Mouse (Mus musculus) forebrain, embryonic 14.5 days (tissue): ENCODE results near the gene Cbfa2t2. TPM values are rescaled to one million over a fixed set of nuclear protein-coding genes. Genes with fewer than 3 reads are reported as not detected.

ENCODE experiments used
- ATAC-seq: fragments of 200-750 bp; cut with Nextera tagmentation; 2 replicates; pipeline ENCODE4 v1.8.0; 2017; ENCODE audit warnings: mild to moderate bottlenecking, moderate library complexity
- DNase-seq: peaks from one replicate; pipeline ENCODE4 v3.0.0-alpha.2; 2015; ENCODE audit warnings: low spot score
- H3K27ac ChIP-seq: fragments of 300-500 bp; sonication (generic); 2 replicates; pipeline ENCODE4 v1.5.1; 2014; ENCODE audit warnings: low read depth, mild to moderate bottlenecking, control low read depth, low read length, moderate library complexity
- H3K27me3 ChIP-seq: fragments of 300-500 bp; sonication (generic); replicated peaks from 2 replicates; pipeline ENCODE4 v1.6.1; 2014; ENCODE audit warnings: low read length, control low read depth, mixed read lengths; ENCODE audit not compliant: control insufficient read depth, insufficient read depth
- H3K36me3 ChIP-seq: fragments of 300-500 bp; sonication (generic); 2 replicates; pipeline ENCODE4 v1.6.1; 2014; ENCODE audit warnings: low read length, control low read depth; ENCODE audit not compliant: control insufficient read depth, insufficient read depth
- H3K4me1 ChIP-seq: fragments of 300-500 bp; sonication (generic); 2 replicates; pipeline ENCODE4 v1.6.1; 2014; ENCODE audit warnings: antibody characterized with exemption, low read length, control low read depth; ENCODE audit not compliant: control insufficient read depth, insufficient read depth
- H3K4me2 ChIP-seq: fragments of 300-500 bp; sonication (generic); 2 replicates; pipeline ENCODE4 v1.6.1; 2014; ENCODE audit warnings: mild to moderate bottlenecking, control low read depth, low read length
- H3K4me3 ChIP-seq: fragments of 300-500 bp; sonication (generic); 2 replicates; pipeline ENCODE4 v1.5.1; 2014; ENCODE audit warnings: low read depth, low read length, control low read depth
- H3K9ac ChIP-seq: fragments of 300-500 bp; sonication (generic); 2 replicates; pipeline ENCODE4 v1.6.1; 2014; ENCODE audit warnings: mild to moderate bottlenecking, low read length, control low read depth, moderate library complexity
- H3K9me3 ChIP-seq: fragments of 300-500 bp; sonication (generic); replicated peaks from 2 replicates; pipeline ENCODE4 v1.6.1; 2016; ENCODE audit warnings: low read length, control low read depth, mixed read lengths; ENCODE audit not compliant: control insufficient read depth
- WGBS: fragments of 180-500 bp; shearing (Covaris S2); extraction: QIAGEN DNeasy Blood & Tissue Kit; methylation state at CpG from one replicate; pipeline ENCODE4 v1.1.7; 2014; 5-methylcytosine and 5-hydroxymethylcytosine counted together
- polyA plus RNA-seq: library from polyadenylated mRNA; unstranded; fragments of >200 nt; fragmentation: Nextera tagmentation; extraction: Ambion mirVana; gene quantifications from 2 replicates; pipeline ENCODE4 v1.2.1, GENCODE M21; 2014

Gene Cbfa2t2
- polyA plus RNA-seq, 1 experiment from 2014 or later: 51.9 TPM

GRCm38 (mm10) chr2:154581421-154581820 lies 145.1 kb downstream of the Cbfa2t2 start:
- H3K4me2 ChIP-seq: no peak overlapping the region
- DNase-seq: no peak

DNA sequence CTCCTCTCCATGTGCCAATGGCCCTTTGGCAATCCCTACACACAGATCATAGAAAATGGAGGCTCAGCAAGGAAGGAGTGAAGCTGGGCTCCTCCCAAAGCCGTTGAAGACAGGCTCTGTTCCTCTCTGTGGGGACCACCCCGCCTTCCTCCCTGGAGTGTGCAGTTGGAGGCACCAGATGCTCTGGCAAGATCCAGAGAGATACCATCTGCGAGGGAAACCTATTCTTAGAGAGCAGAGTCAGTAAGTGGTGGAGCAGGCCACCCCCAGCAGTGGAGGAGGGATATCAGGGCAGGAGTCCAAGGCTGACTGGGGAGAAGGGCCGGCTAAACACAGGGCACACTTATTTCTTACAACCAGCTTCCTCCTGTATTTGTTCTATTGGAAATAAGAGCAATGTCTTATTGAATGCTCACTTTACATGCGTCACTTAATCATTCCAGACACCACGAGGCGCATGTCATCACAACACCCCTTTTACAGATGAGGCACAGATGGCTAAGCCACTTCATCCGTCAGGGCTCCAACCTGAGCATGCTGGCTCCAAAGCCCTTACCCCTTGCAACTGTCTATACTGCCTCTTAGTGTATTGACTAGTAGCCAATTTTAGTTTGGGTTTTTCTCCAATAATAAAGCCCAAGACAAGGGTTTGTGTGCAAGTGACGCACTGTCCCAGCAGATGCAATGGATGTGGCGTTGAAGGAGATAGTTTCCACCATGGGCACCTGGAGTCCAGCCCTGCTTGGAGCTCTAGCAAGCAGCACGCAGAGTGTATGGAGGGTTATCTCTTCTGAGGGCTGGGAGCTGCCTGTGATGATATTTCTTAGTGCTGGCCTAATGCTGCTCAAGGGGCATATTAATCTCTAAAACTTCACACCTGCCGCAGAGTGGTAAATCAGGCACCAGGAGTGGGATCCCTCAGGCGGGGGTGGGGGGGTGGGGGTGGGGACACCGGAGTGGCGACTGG lies 147.9 kb downstream of the Cbfa2t2 start:
- peak overlapping the region; percentile 81 for H3K27ac ChIP-seq
- no peak overlapping the region for H3K9ac ChIP-seq

More at GRCm38 (mm10) chr2:154581421-154581820, 145.1 kb downstream of the Cbfa2t2 start:
- WGBS: 94% methylated on average over 1 of the region's 1 CpGs
- Histone ChIP-seq H3K27ac (no peak overlapping the region), H3K36me3 (no peaks in the 10 kb centered on the region), H3K27me3 (no peaks in the 10 kb centered on the region), H3K9ac (no peak overlapping the region), H3K9me3 (no peaks in the 10 kb centered on the region), H3K4me1 (peaks cover 27% of the 10 kb centered on the region), H3K4me3 (no peak overlapping the region)
- ATAC-seq: no peak

GRCm38 (mm10) chr2:154584931-154585601 lies 148.8 kb downstream of the Cbfa2t2 start:
- Histone ChIP-seq H3K4me2 (no peak overlapping the region), H3K4me3 (no peak overlapping the region), H3K36me3 (no peaks in the 10 kb centered on the region), H3K4me1 (peaks cover 22% of the 10 kb centered on the region), H3K9ac (no peak overlapping the region), H3K9me3 (no peaks in the 10 kb centered on the region), H3K27ac (peak overlapping the region; percentile 81; the same call in 1 of the 2 replicates), H3K27me3 (no peaks in the 10 kb centered on the region)
- ATAC-seq (no peak), DNase-seq (no peak)
- 48% methylated on average over 17 of the region's 17 CpGs for WGBS

More for the DNA sequence above, 147.9 kb downstream of the Cbfa2t2 start:
- DNase-seq: peak; percentile 93
- H3K4me1 ChIP-seq: peaks cover 22% of the 10 kb centered on the region
- WGBS: 53% methylated on average over 15 of the region's 15 CpGs
- no peaks in the 10 kb centered on the region for H3K27me3 ChIP-seq
- no peaks in the 10 kb centered on the region for H3K36me3 ChIP-seq
- no peak overlapping the region for H3K4me2 ChIP-seq
- no peak overlapping the region for H3K4me3 ChIP-seq
- peak; percentile 97 for ATAC-seq
- H3K9me3 ChIP-seq: no peaks in the 10 kb centered on the region

DNA sequence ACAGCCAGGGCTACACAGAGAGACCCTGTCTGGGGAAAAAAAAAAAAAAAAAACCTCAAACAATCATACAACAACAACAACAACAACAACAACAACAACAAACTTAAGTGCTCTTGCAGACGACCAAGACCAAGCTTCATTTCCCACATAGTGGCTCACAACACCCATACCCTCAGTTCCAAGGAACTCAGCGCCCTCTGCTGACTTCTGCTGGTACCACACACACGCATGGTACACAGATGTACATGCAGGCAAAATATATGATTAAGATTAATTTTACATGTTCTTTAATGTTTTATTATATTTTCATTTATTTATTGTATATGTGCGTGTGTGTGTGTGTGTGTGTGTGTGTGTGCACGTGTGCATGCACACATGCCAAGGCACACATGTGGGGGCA lies 150.1 kb downstream of the Cbfa2t2 start:
- 74% methylated on average over 5 of the region's 5 CpGs for WGBS
- Histone ChIP-seq H3K9ac (no peak overlapping the region), H3K9me3 (no peaks in the 10 kb centered on the region), H3K4me3 (no peak overlapping the region), H3K27ac (no peak overlapping the region), H3K36me3 (no peaks in the 10 kb centered on the region), H3K4me2 (no peak overlapping the region), H3K4me1 (peaks cover 22% of the 10 kb centered on the region), H3K27me3 (no peaks in the 10 kb centered on the region)
- DNase-seq (peak; percentile 54), ATAC-seq (no peak)

Other genes starting within 250 kb of the Cbfa2t2 start
- gene Bpifb1, start 245.7 kb upstream of the Cbfa2t2 start, polyA plus RNA-seq: 0.28 and 0.48 TPM in 2 replicates
- 0.22 and 0.51 TPM in 2 replicates for gene Bpifb5, start 212.7 kb upstream of the Cbfa2t2 start, polyA plus RNA-seq
- not detected in 2 replicates for gene Bpifb9a, start 178.6 kb upstream of the Cbfa2t2 start, polyA plus RNA-seq
- not detected in 2 replicates for gene Bpifb9b, start 129.3 kb upstream of the Cbfa2t2 start, polyA plus RNA-seq
- 18.8 and 24.1 TPM in 2 replicates for gene Cdk5rap1, start 63.5 kb upstream of the Cbfa2t2 start, polyA plus RNA-seq
- gene Snta1, start 28.4 kb upstream of the Cbfa2t2 start, polyA plus RNA-seq: 2.6 and 4.6 TPM in 2 replicates
- 1.2 TPM in 2 replicates for gene 1700003F12Rik, start 110.6 kb downstream of the Cbfa2t2 start, polyA plus RNA-seq
- 0.15 and 0.19 TPM in 2 replicates for gene Actl10, start 115.3 kb downstream of the Cbfa2t2 start, polyA plus RNA-seq
- gene Necab3, start 122.4 kb downstream of the Cbfa2t2 start, polyA plus RNA-seq: 19.8 and 23.6 TPM in 2 replicates
- 3.5 and 5.0 TPM in 2 replicates for gene E2f1, start 133.4 kb downstream of the Cbfa2t2 start, polyA plus RNA-seq
- gene Pxmp4, start 167.2 kb downstream of the Cbfa2t2 start, polyA plus RNA-seq: 14.8 and 15.2 TPM in 2 replicates
- gene Zfp341, start 176.8 kb downstream of the Cbfa2t2 start, polyA plus RNA-seq: 2.2 and 2.4 TPM in 2 replicates
- 0.65 TPM in 1 of 2 replicates, not detected in the other for gene 4930519P11Rik, start 177.0 kb downstream of the Cbfa2t2 start, polyA plus RNA-seq
- 21.6 and 22.4 TPM in 2 replicates for gene Chmp4b, start 215.2 kb downstream of the Cbfa2t2 start, polyA plus RNA-seq